Mouse (Mus musculus) midbrain, embryonic 12.5 days (tissue): ENCODE measurements at regions not wholly inside any gene's neighbourhood (a gene's known extent, or its start where the extent isn't known, plus 50 kb on each side); places are given as distances from the start of the nearest gene placed in this dataset.

Experiments
- ATAC-seq: fragments of 200-750 bp; cut with Nextera tagmentation; 2 replicates; pipeline ENCODE4 v1.8.0; 2017; ENCODE audit warnings: low read depth, moderate TSS enrichment, moderate library complexity; ENCODE audit not compliant: low FRiP score
- H3K27ac ChIP-seq: fragments of 300-500 bp; sonication (generic); replicated peaks from 2 replicates; pipeline ENCODE4 v1.5.1; 2016; ENCODE audit warnings: mild to moderate bottlenecking
- H3K27me3 ChIP-seq: fragments of 300-500 bp; sonication (generic); 2 replicates; pipeline ENCODE4 v1.6.1; 2016; ENCODE audit warnings: mild to moderate bottlenecking
- H3K36me3 ChIP-seq: fragments of 300-500 bp; sonication (generic); 2 replicates; pipeline ENCODE4 v1.6.1; 2016
- H3K4me1 ChIP-seq: fragments of 300-500 bp; sonication (generic); 2 replicates; pipeline ENCODE4 v1.6.1; 2016
- H3K4me2 ChIP-seq: fragments of 300-500 bp; sonication (generic); replicated peaks from 2 replicates; pipeline ENCODE4 v1.6.1; 2016; ENCODE audit warnings: mild to moderate bottlenecking, moderate library complexity
- H3K4me3 ChIP-seq: fragments of 300-500 bp; sonication (generic); 2 replicates; pipeline ENCODE4 v1.5.1; 2016; ENCODE audit warnings: mild to moderate bottlenecking
- H3K9ac ChIP-seq: fragments of 300-500 bp; sonication (generic); replicated peaks from 2 replicates; pipeline ENCODE4 v1.6.1; 2016; ENCODE audit warnings: mild to moderate bottlenecking, moderate library complexity
- H3K9me3 ChIP-seq: fragments of 300-500 bp; sonication (generic); 2 replicates; pipeline ENCODE4 v1.6.1; 2016; ENCODE audit warnings: mild to moderate bottlenecking
- WGBS: fragments of 180-500 bp; shearing (Covaris S2); methylation state at CpG from one replicate; pipeline ENCODE4 v1.1.7; 2016; 5-methylcytosine and 5-hydroxymethylcytosine counted together

DNA sequence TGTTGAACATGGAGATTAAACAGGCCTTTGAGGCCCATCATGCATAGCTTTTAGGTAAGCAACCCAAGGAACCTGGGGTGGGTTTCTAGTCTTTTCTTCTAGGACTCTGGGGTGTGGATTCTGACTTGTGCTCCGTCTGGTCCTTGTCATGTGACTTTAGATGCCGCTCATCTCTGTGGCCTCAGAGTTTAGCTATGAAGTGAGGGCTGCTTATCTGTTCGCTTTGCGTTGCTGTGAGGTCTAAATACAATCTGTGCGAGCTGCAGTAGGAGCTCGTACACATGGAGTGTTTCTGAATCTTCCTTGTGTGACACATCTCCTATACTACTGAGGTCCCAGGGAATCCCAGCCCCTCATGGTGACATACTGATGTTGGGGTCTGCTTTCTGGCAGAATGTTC is 67.8 kb upstream of the Zfp831 start:
- Histone ChIP-seq H3K27me3 (no peaks in the 10 kb centered on the region), H3K4me1 (no peaks in the 10 kb centered on the region), H3K9me3 (no peaks in the 10 kb centered on the region), H3K27ac (no peak overlapping the region), H3K36me3 (no peaks in the 10 kb centered on the region), H3K4me2 (no peak overlapping the region), H3K4me3 (no peak overlapping the region), H3K9ac (no peak overlapping the region)
- 87% methylated on average over 6 of the region's 6 CpGs for WGBS
- no peak for ATAC-seq

DNA sequence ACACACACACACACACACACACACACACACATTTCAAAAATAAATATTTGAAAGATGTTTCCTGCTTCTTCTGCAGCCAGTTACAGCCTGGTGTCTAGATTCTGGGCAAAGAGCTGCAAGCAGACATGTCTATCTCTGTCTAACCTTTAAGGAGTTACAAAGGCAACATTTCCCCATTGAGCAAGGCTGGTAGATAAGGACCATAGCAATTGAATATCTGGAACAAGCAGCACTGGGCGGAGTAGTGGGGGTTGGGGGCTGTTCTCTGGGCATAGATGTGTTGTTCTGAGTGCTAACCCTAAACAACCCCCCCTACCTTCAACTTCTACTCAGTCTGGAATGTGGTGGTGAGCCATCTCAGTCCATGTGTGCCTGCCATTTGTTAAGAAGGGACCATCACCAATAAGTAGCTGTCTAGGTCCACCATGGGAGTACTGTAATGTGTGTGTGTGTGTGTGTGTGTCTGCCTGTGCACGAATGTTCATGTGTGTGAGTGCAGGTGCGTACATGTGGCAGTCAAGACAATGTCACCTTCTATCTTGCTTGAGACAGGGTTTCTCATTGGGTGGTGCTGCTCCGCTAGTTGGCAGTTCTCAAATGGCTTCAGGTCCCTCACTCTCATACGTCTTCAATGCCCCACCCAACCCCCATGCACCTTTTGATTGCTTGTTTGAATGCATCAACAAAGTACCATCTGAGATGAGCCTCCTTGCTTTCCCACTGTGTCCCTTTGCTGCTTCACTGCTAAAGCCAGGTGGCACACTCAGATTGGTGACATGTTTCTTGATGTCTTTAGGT is 62.2 kb upstream of the Zfp831 start:
- H3K27me3 ChIP-seq: no peaks in the 10 kb centered on the region
- no peak overlapping the region for H3K4me3 ChIP-seq
- no peak for ATAC-seq
- H3K4me2 ChIP-seq: no peak overlapping the region
- H3K9me3 ChIP-seq: no peaks in the 10 kb centered on the region
- no peak overlapping the region for H3K27ac ChIP-seq
- H3K36me3 ChIP-seq: no peaks in the 10 kb centered on the region
- H3K9ac ChIP-seq: no peak overlapping the region
- no peaks in the 10 kb centered on the region for H3K4me1 ChIP-seq
- 88% methylated on average over 5 of the region's 5 CpGs for WGBS

DNA sequence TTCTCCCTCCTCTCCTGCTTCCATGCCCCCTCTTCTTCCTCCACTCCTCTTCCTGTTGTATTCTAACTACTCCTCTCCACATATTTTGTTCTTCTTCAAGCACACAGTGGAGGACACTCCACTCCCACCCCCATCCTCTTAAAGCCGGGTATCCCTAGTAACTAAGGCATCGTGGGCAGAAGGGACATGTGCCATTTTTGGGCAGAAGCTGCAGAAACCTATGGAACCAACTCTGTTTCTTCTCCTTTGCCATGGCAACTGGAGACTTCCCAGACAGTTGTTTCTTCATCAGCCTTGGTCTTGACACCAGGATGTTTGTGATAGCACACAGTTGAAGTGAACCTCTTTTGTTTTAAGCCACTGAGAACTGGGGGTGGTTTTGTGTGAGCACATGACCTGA is 59.1 kb upstream of the Zfp831 start:
- Histone ChIP-seq H3K9me3 (no peaks in the 10 kb centered on the region), H3K4me2 (no peak overlapping the region), H3K4me1 (no peaks in the 10 kb centered on the region), H3K27me3 (no peaks in the 10 kb centered on the region), H3K36me3 (no peaks in the 10 kb centered on the region), H3K27ac (no peak overlapping the region), H3K4me3 (no peak overlapping the region), H3K9ac (no peak overlapping the region)
- 78% methylated on average over 2 of the region's 2 CpGs for WGBS
- ATAC-seq: no peak
